Mouse (Mus musculus) erythroblast, embryonic 14.5 days (primary cell): ENCODE data around the gene Cybc1.

Source experiments
- GATA1 ChIP-seq: IDR thresholded peaks from 2 replicates; pipeline ENCODE4 v1.6.1; 2012; ENCODE audit warnings: low read length, inconsistent platforms, mixed read lengths
- TAL1 ChIP-seq: IDR thresholded peaks from 3 replicates; pipeline ENCODE4 v1.6.1; 2012; ENCODE audit warnings: low read length, inconsistent platforms, mixed read lengths

DNA sequence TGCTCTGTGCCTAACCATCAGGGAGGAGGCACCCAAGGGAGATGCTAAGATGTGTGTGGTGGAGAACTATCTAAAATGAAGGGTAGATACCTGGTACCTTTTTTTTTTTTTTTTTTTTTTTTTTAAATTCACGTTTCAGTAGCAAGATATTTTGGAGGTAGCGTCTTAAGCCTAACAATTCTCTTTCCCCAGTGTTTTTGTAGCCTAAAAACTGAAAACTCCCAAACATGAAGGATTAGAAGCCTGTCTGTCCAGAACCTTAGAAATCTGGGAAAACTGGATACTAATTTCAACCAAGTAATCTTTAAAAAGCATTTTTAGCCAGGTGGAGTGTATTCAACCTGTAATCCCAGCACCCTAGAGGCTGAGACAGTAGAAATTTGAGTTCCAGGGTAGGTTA lies 32.0 kb upstream of the Cybc1 start:
- TF ChIP-seq TAL1 (no peak), GATA1 (no peak)
